Mouse (Mus musculus) kidney, adult 2 months (tissue): ENCODE results near the gene Wars2.

ENCODE experiments used
- CTCF ChIP-seq: fragments of 200-500 bp; conservative IDR thresholded peaks from 2 replicates; pipeline ENCODE4 v1.5.1; 2011; ENCODE audit warnings: low read depth, mild to moderate bottlenecking, control low read depth, low read length, moderate library complexity, mixed read lengths; ENCODE audit not compliant: insufficient read depth, insufficient read length
- POLR2A ChIP-seq: fragments of 200-500 bp; IDR thresholded peaks from one replicate; pipeline ENCODE4 v1.6.1; 2011; ENCODE audit warnings: low read depth, low read length, control low read depth

DNA sequence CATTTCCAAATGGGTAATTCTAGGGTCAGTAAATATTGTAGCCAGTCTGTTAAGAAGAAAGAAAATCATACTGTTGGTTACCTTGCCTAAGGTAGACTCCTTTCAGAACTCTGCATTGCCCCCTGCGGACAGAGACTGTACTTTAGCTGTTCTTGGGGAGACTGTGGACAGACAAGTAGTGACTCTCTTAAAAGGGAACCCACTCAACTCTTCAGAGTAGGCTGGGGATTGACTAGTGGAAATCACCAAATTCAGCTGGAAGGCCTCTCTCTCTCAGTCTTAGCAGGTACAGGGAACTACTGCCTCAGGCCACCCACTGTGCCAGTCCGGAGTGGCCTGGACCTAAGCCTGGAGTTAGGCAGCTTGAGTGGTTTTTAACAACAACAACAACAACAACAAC, 121.1 kb downstream of the Wars2 start:
- no peak for TF ChIP-seq POLR2A
- no peak for TF ChIP-seq CTCF
